Mouse (Mus musculus) liver, embryonic 14.5 days (tissue): ENCODE results near the gene Tcfl5.
A peak's percentile ranks its signal among the peaks of the same experiment; 100 is the strongest.

ENCODE experiments used
- CTCF ChIP-seq: IDR thresholded peaks from 2 replicates; pipeline ENCODE4 v1.5.1; 2016; ENCODE audit warnings: antibody characterized with exemption, low read depth, control low read depth
- EP300 ChIP-seq: IDR thresholded peaks from 2 replicates; pipeline ENCODE4 v1.6.1; 2016; ENCODE audit warnings: antibody characterized with exemption, low read depth

GRCm38 (mm10) chr2:180589123-180589831, 53.2 kb downstream of the Tcfl5 start, which contains the start of gene Ogfr:
- peak; percentile 49 for TF ChIP-seq CTCF
- no peak for TF ChIP-seq EP300
